Mouse (Mus musculus) heart, embryonic 16.5 days (tissue): Measurements from ENCODE around the gene Padi3. TPM values are rescaled to one million over a fixed set of nuclear protein-coding genes. Genes with fewer than 3 reads are reported as not detected.

Experiments used
- ATAC-seq: fragments of 200-750 bp; cut with Nextera tagmentation; replicated peaks from 2 replicates; pipeline ENCODE4 v1.8.0; 2017; ENCODE audit warnings: moderate number of reproducible peaks; ENCODE audit not compliant: insufficient read depth, low FRiP score; ENCODE audit errors: extremely low read depth
- H3K27ac ChIP-seq: fragments of 300-500 bp; sonication (generic); 2 replicates; pipeline ENCODE4 v1.5.1; 2014; ENCODE audit warnings: mild to moderate bottlenecking, low read length, control low read depth, moderate library complexity
- H3K27me3 ChIP-seq: fragments of 300-500 bp; sonication (generic); 2 replicates; pipeline ENCODE4 v1.6.1; 2014; ENCODE audit warnings: low read length, mixed read lengths; ENCODE audit not compliant: control insufficient read depth, insufficient read depth
- H3K36me3 ChIP-seq: fragments of 300-500 bp; sonication (generic); 2 replicates; pipeline ENCODE4 v1.6.1; 2014; ENCODE audit not compliant: control insufficient read depth, insufficient read depth
- H3K4me1 ChIP-seq: fragments of 300-500 bp; sonication (generic); 2 replicates; pipeline ENCODE4 v1.6.1; 2014; ENCODE audit warnings: low read length, mixed read lengths; ENCODE audit not compliant: control insufficient read depth, insufficient read depth
- H3K4me2 ChIP-seq: fragments of 300-500 bp; sonication (generic); 2 replicates; pipeline ENCODE4 v1.6.1; 2014; ENCODE audit warnings: low read depth, mild to moderate bottlenecking, control low read depth, low read length
- H3K4me3 ChIP-seq: fragments of 300-500 bp; sonication (generic); 2 replicates; pipeline ENCODE4 v1.5.1; 2014; ENCODE audit warnings: mild to moderate bottlenecking, control low read depth, low read length
- H3K9ac ChIP-seq: fragments of 300-500 bp; sonication (generic); 2 replicates; pipeline ENCODE4 v1.6.1; 2014; ENCODE audit warnings: low read length, control low read depth
- H3K9me3 ChIP-seq: fragments of 300-500 bp; sonication (generic); replicated peaks from 2 replicates; pipeline ENCODE4 v1.6.1; 2016; ENCODE audit warnings: low read length; ENCODE audit not compliant: control insufficient read depth
- WGBS: fragments of 180-500 bp; shearing (Covaris S2); extraction: QIAGEN DNeasy Blood & Tissue Kit; methylation state at CpG from one replicate; pipeline ENCODE4 v1.1.7; 2014; 5-methylcytosine and 5-hydroxymethylcytosine counted together
- polyA plus RNA-seq: library from polyadenylated mRNA; unstranded; fragments of >200 nt; fragmentation: Nextera tagmentation; extraction: Ambion mirVana; gene quantifications from 2 replicates; pipeline ENCODE4 v1.2.1, GENCODE M21; 2015

Gene Padi3
- polyA plus RNA-seq, 1 experiment from 2014 or later = 0.55 TPM

GRCm38 (mm10) chr4:140844991-140845390 lies 34.5 kb upstream of the Padi3 start:
- Histone ChIP-seq H3K27me3 (no peaks in the 10 kb centered on the region), H3K36me3 (no peaks in the 10 kb centered on the region), H3K9ac (no peak overlapping the region), H3K4me1 (no peaks in the 10 kb centered on the region), H3K9me3 (no peaks in the 10 kb centered on the region), H3K4me2 (no peak overlapping the region), H3K27ac (no peak overlapping the region), H3K4me3 (no peak overlapping the region)
- ATAC-seq = no peak
- 53% methylated on average over 4 of the region's 4 CpGs for WGBS

- no peak for ATAC-seq
- H3K36me3 ChIP-seq = no peaks in the 10 kb centered on the region
- H3K9ac ChIP-seq = no peak overlapping the region
- WGBS = 72% methylated on average over 15 of the region's 15 CpGs
- no peak overlapping the region for H3K27ac ChIP-seq
- no peak overlapping the region for H3K4me3 ChIP-seq
- H3K27me3 ChIP-seq = no peaks in the 10 kb centered on the region
- H3K9me3 ChIP-seq = no peaks in the 10 kb centered on the region
- no peaks in the 10 kb centered on the region for H3K4me1 ChIP-seq
- no peak overlapping the region for H3K4me2 ChIP-seq
Measured at GRCm38 (mm10) chr4:140843670-140844280, 33.3 kb upstream of the Padi3 start.

GRCm38 (mm10) chr4:140842909-140843308 lies 32.5 kb upstream of the Padi3 start:
- Histone ChIP-seq H3K27me3 (no peaks in the 10 kb centered on the region), H3K36me3 (no peaks in the 10 kb centered on the region), H3K27ac (no peak overlapping the region), H3K4me3 (no peak overlapping the region), H3K9me3 (no peaks in the 10 kb centered on the region), H3K4me2 (no peak overlapping the region), H3K4me1 (0 out of 2 replicates have a peak, but pooled peaks cover 4% of the 10 kb centered on the region), H3K9ac (no peak overlapping the region)
- ATAC-seq = no peak
- 83% methylated on average over 1 of the region's 1 CpGs for WGBS

GRCm38 (mm10) chr4:140837879-140838278 lies 27.4 kb upstream of the Padi3 start:
- Histone ChIP-seq H3K36me3 (no peaks in the 10 kb centered on the region), H3K4me2 (peak overlapping the region; percentile 33; the same call in 1 of the 2 replicates), H3K4me1 (0 out of 2 replicates have a peak, but pooled peaks cover 6% of the 10 kb centered on the region)

GRCm38 (mm10) chr4:140836208-140836866 lies 25.9 kb upstream of the Padi3 start:
- H3K4me3 ChIP-seq = no peak overlapping the region
- H3K27ac ChIP-seq = no peak overlapping the region
- WGBS = 57% methylated on average over 11 of the region's 11 CpGs
- H3K9ac ChIP-seq = no peak overlapping the region
- no peak overlapping the region for H3K4me2 ChIP-seq
- no peaks in the 10 kb centered on the region for H3K36me3 ChIP-seq
- H3K9me3 ChIP-seq = no peaks in the 10 kb centered on the region
- H3K27me3 ChIP-seq = peaks cover 5% of the 10 kb centered on the region; the same call in 1 of the 2 replicates
- H3K4me1 ChIP-seq = 0 out of 2 replicates have a peak, but pooled peaks cover 6% of the 10 kb centered on the region
- 0 out of 2 replicates have a peak, but pooled peaks have one; percentile 11 for ATAC-seq

More at GRCm38 (mm10) chr4:140837879-140838278, 27.4 kb upstream of the Padi3 start:
- 22% methylated on average over 8 of the region's 8 CpGs for WGBS
- no peak overlapping the region for H3K27ac ChIP-seq
- 0 out of 2 replicates have a peak overlapping the region, but pooled peaks have one; percentile 17 for H3K9ac ChIP-seq
- ATAC-seq = no peak; the same call in 1 of the 2 replicates
- no peaks in the 10 kb centered on the region for H3K9me3 ChIP-seq
- peaks cover 5% of the 10 kb centered on the region; the same call in 1 of the 2 replicates for H3K27me3 ChIP-seq
- no peak overlapping the region for H3K4me3 ChIP-seq

- Histone ChIP-seq H3K4me1 (0 out of 2 replicates have a peak, but pooled peaks cover 6% of the 10 kb centered on the region), H3K27me3 (peaks cover 5% of the 10 kb centered on the region; the same call in 1 of the 2 replicates), H3K9ac (no peak overlapping the region), H3K4me2 (no peak overlapping the region), H3K36me3 (no peaks in the 10 kb centered on the region), H3K4me3 (no peak overlapping the region), H3K27ac (no peak overlapping the region), H3K9me3 (no peaks in the 10 kb centered on the region)
- 12% methylated on average over 10 of the region's 10 CpGs for WGBS
- no peak for ATAC-seq
Measured at GRCm38 (mm10) chr4:140835682-140836081, 25.2 kb upstream of the Padi3 start.

GRCm38 (mm10) chr4:140834327-140834934 lies 24.0 kb upstream of the Padi3 start:
- no peak for ATAC-seq
- Histone ChIP-seq H3K9ac (no peak overlapping the region), H3K27ac (no peak overlapping the region), H3K27me3 (peaks cover 5% of the 10 kb centered on the region; the same call in 1 of the 2 replicates), H3K36me3 (no peaks in the 10 kb centered on the region), H3K4me1 (0 out of 2 replicates have a peak, but pooled peaks cover 6% of the 10 kb centered on the region), H3K9me3 (no peaks in the 10 kb centered on the region), H3K4me2 (no peak overlapping the region), H3K4me3 (no peak overlapping the region)
- WGBS = 69% methylated on average over 6 of the region's 6 CpGs

- no peak overlapping the region for H3K4me3 ChIP-seq
- no peaks in the 10 kb centered on the region for H3K9me3 ChIP-seq
- 0 out of 2 replicates have a peak, but pooled peaks cover 2% of the 10 kb centered on the region for H3K4me1 ChIP-seq
- peaks cover 5% of the 10 kb centered on the region; the same call in 1 of the 2 replicates for H3K27me3 ChIP-seq
- H3K36me3 ChIP-seq = no peaks in the 10 kb centered on the region
- 51% methylated on average over 8 of the region's 8 CpGs for WGBS
- H3K27ac ChIP-seq = no peak overlapping the region
- no peak overlapping the region for H3K4me2 ChIP-seq
- H3K9ac ChIP-seq = no peak overlapping the region
- no peak for ATAC-seq
Measured at GRCm38 (mm10) chr4:140832821-140833220, 22.4 kb upstream of the Padi3 start.
